Mouse (Mus musculus) Patski (cell line): ENCODE data around the gene Coro1b. TPM values are rescaled to one million over a fixed set of nuclear protein-coding genes. Genes with fewer than 3 reads are reported as not detected.

Experiments used
- ATAC-seq: fragments of 100-300 bp; one replicate; pipeline ENCODE4 v1.8.0; 2021
- CTCF ChIA-PET: fragments of 350-600 bp; sonication (Branson Sonifier 250); formaldehyde crosslinking; loops from one replicate; lab custom pipeline; 2022; ENCODE audit warnings: inconsistent platforms; lab: Charles Lee
- POLR2A ChIA-PET: fragments of 350-600 bp; sonication (Branson Sonifier 250); formaldehyde crosslinking; loops from one replicate; lab custom pipeline; 2022; ENCODE audit warnings: antibody characterized with exemption, inconsistent platforms; lab: Charles Lee
- DNase-seq: peaks from one replicate; pipeline ENCODE4 v3.0.0-alpha.2; 2011; ENCODE audit warnings: low read depth, low spot score
- H3K27me3 ChIP-seq: fragments of 371-371 bp; one replicate; pipeline ENCODE4 v1.5.1; 2021
- CTCF ChIP-seq: fragments of 100-300 bp; IDR thresholded peaks from one replicate; pipeline ENCODE4 v1.5.1; 2021
- in situ Hi-C: fragments of 300-500 bp; cut with MboI; formaldehyde crosslinking; loops from 3 replicates; pipeline ENCODE4 v1.11.1; 2018; ENCODE audit warnings: low pct_unique_long_range_greater_than_20kb, mixed read lengths
- polyA plus RNA-seq: library from polyadenylated mRNA; unstranded; gene quantifications from one replicate; pipeline ENCODE4 v1.2.3, GENCODE M21; 2021

Gene Coro1b
- 321 TPM for polyA plus RNA-seq

- ATAC-seq, result peak; percentile 76
- in situ Hi-C loops, result no loop called here
- CTCF ChIA-PET, result interaction anchor here (1.3 kb wide), 1 partner anchor 21 kb away, joined by 5 read pairs; no protein-coding TSS in a partner anchor
- no peak for TF ChIP-seq CTCF
- DNase-seq, result no peak
- H3K27me3 ChIP-seq, result no peaks in the 10 kb centered on the region
- POLR2A ChIA-PET, result interaction anchor here (1.8 kb wide), 1 partner anchor 17 kb away, joined by 4 read pairs; no protein-coding TSS in a partner anchor
These were observed at the start of gene Coro1b for GRCm38 (mm10) chr19:4148491-4148806. Gene Coro1b, plus strand, starts transcription at chr19:4148619.

GRCm38 (mm10) chr19:4099056-4099455, 49.4 kb upstream of the Coro1b start:
- CTCF ChIA-PET, result interaction anchor here (0.6 to 2.1 kb wide), 10 partner anchors 16 to 108 kb away, joined by 3 to 11 read pairs (median 4); partner anchors contain the start of gene Rad9a

GRCm38 (mm10) chr19:4099837-4100717, 48.3 kb upstream of the Coro1b start, which contains the start of gene Pitpnm1:
Gene Pitpnm1, plus strand, starts transcription at chr19:4099998.
- peak; percentile 24 for ATAC-seq
- no peaks in the 10 kb centered on the region for H3K27me3 ChIP-seq
- ChIA-PET POLR2A (interaction anchor here (1.0 to 1.5 kb wide), 3 partner anchors 21 to 101 kb away, joined by 4 to 5 read pairs (median 5); partner anchors contain the start of gene Rad9a), CTCF (interaction anchor here (1.2 to 2.1 kb wide), 5 partner anchors 17 to 99 kb away, joined by 3 to 11 read pairs (median 4); no protein-coding TSS in a partner anchor)
- no peak for TF ChIP-seq CTCF
- no peak for DNase-seq
- in situ Hi-C loops, result no loop called here

More at GRCm38 (mm10) chr19:4099056-4099455, 49.4 kb upstream of the Coro1b start:
- no peaks in the 10 kb centered on the region for H3K27me3 ChIP-seq
- in situ Hi-C loops, result no loop called here
- TF ChIP-seq CTCF, result no peak
- ATAC-seq, result no peak
- POLR2A ChIA-PET, result interaction anchor here (0.6 to 1.5 kb wide), 6 partner anchors 14 to 211 kb away, joined by 3 to 5 read pairs (median 4); partner anchors contain the start of gene Rad9a
- no peak for DNase-seq

DNA sequence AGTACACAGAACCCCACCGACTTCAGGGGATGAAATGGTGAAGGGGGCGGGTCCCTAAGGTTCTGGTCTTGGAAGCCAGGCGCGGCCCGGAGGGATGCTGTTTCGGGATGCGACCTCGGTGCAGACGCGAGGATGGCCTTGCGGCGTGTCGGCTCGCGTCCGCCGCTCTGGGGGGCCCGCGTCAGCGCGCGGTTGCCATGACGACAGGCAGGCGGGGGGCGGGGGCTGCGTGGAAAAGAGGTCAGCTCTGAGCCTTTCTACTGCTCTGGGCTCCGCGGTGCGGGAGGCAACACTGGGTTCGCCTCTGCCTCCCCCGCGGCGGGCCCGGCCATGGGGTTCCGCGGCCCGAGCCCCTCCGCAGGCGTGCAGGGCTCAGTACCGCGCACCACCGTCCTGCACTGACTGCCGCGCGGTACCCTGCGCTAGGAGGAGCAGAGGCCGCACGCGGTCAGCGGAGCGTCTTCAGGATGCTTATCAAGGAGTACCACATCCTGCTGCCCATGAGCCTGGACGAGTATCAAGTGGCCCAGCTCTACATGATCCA, 47.6 kb upstream of the Coro1b start:
- ChIA-PET CTCF (no interaction called here), POLR2A (no interaction called here)
- in situ Hi-C loops, result no loop called here
- ATAC-seq, result no peak
- DNase-seq, result no peak
- H3K27me3 ChIP-seq, result no peaks in the 10 kb centered on the region
- TF ChIP-seq CTCF, result no peak

DNA sequence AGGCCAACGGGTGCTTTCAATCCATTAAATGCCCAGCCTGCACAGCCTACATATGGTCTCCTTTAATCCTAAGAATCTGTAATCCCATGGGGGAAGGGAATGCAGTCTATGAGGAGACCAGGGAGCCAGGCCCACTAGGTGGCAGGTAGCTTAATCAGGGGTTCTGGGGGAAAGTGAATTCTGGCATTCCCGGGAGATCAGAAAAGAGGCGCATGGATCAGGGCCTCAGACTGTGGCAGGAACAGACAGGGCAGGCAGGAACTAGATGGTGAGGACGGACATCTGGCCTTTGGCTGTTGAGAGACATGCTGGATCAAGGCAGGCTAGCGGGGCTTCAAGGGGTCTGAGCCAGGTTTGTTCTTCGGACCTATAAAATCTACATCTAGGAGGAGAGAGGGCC, 47.0 kb upstream of the Coro1b start:
- ATAC-seq, result no peak
- ChIA-PET POLR2A (no interaction called here), CTCF (interaction anchor here (1.3 kb wide), 1 partner anchor 53 kb away, joined by 3 read pairs; no protein-coding TSS in a partner anchor)
- no peak for DNase-seq
- no peaks in the 10 kb centered on the region for H3K27me3 ChIP-seq
- TF ChIP-seq CTCF, result no peak
- in situ Hi-C loops, result no loop called here

- in situ Hi-C loops, result no loop called here
- ChIA-PET CTCF (interaction anchor here (1.3 kb wide), 1 partner anchor 54 kb away, joined by 3 read pairs; no protein-coding TSS in a partner anchor), POLR2A (no interaction called here)
- DNase-seq, result no peak
- TF ChIP-seq CTCF, result no peak
- H3K27me3 ChIP-seq, result no peaks in the 10 kb centered on the region
- no peak for ATAC-seq
These were observed 46.4 kb upstream of the Coro1b start for GRCm38 (mm10) chr19:4102049-4102448.

DNA sequence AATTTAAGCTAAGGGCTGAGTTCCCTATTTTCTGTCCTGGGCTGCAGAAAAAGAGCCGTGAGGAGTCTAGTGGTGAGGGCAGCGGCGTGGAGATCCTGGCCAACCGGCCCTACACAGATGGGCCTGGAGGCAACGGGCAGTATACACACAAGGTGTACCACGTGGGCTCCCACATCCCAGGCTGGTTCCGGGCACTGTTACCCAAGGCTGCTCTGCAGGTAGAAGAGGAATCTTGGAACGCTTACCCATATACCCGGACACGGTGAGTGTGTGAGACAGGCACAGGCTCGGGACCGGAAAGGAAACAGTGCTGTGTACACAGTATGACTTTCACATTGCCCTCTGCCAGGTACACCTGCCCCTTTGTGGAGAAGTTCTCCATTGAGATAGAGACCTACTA, 45.8 kb upstream of the Coro1b start:
- no peak for TF ChIP-seq CTCF
- DNase-seq (no peak), ATAC-seq (no peak)
- ChIA-PET CTCF (interaction anchor here (1.3 kb wide), 1 partner anchor 55 kb away, joined by 3 read pairs; no protein-coding TSS in a partner anchor), POLR2A (no interaction called here)
- H3K27me3 ChIP-seq, result no peaks in the 10 kb centered on the region
- in situ Hi-C loops, result no loop called here

DNA sequence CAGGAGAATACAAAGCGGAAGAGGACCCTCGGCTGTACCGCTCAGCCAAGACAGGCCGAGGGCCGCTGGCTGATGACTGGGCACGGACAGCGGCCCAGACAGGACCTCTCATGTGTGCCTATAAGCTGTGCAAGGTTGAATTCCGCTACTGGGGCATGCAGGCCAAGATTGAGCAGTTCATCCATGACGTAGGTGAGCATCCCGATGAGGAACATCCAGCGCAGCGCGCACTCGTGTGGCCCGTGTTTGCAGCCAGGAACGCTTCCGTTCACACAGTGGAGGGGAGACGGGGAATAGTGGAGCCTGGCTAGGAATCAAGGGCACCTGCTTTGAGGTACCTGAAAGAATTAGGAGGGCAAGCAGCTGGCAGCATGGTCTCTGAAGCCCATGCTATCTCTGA, 45.1 kb upstream of the Coro1b start:
- no peaks in the 10 kb centered on the region for H3K27me3 ChIP-seq
- in situ Hi-C loops, result no loop called here
- TF ChIP-seq CTCF, result no peak
- DNase-seq (no peak), ATAC-seq (no peak)
- ChIA-PET CTCF (interaction anchor here (1.3 kb wide), 1 partner anchor 22 kb away, joined by 4 read pairs; no protein-coding TSS in a partner anchor), POLR2A (no interaction called here)

GRCm38 (mm10) chr19:4103792-4104191, 44.6 kb upstream of the Coro1b start:
- no peak for TF ChIP-seq CTCF
- ChIA-PET CTCF (interaction anchor here (1.3 kb wide), 1 partner anchor 21 kb away, joined by 4 read pairs; no protein-coding TSS in a partner anchor), POLR2A (no interaction called here)
- DNase-seq (no peak), ATAC-seq (no peak)
- H3K27me3 ChIP-seq, result no peaks in the 10 kb centered on the region
- in situ Hi-C loops, result no loop called here

DNA sequence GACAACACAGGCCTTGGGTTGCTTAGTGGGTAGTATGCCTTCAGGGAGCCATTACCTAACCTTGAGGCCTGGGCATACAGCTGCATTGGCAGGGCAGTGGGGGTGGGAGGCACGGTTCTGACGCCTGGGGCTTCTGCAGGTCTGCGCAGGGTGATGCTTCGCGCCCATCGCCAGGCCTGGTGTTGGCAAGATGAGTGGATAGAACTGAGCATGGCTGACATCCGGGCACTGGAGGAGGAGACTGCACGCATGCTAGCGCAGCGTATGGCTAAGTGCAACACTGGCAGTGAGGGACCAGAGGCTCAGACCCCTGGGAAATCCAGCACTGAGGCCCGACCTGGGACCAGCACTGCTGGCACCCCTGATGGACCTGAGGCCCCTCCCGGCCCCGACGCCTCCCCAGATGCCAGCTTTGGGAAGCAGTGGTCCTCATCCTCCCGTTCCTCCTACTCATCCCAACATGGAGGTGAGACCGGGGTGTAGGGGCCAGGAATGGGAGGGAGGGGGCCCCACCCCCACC, 43.7 kb upstream of the Coro1b start:
- DNase-seq (no peak), ATAC-seq (no peak)
- POLR2A ChIA-PET, result no interaction called here
- no peaks in the 10 kb centered on the region for H3K27me3 ChIP-seq
- TF ChIP-seq CTCF, result no peak
- CTCF ChIA-PET, result interaction anchor here (1.3 kb wide), 1 partner anchor 20 kb away, joined by 4 read pairs; no protein-coding TSS in a partner anchor
- in situ Hi-C loops, result no loop called here
